Mouse (Mus musculus) ES-Bruce4 (cell line): ENCODE measurements around the gene Anxa2. TPM values are rescaled to one million over a fixed set of nuclear protein-coding genes. Genes with fewer than 3 reads are reported as not detected.

Source experiments
- H3K27ac ChIP-seq: 2 replicates; pipeline ENCODE4 v1.5.1; 2012; ENCODE audit warnings: low read length, inconsistent platforms; ENCODE audit not compliant: insufficient read depth
- H3K27me3 ChIP-seq: 2 replicates; pipeline ENCODE4 v1.6.1; 2012; ENCODE audit warnings: mild to moderate bottlenecking, low read length, inconsistent platforms; ENCODE audit not compliant: control insufficient read depth, poor library complexity, insufficient read depth, severe bottlenecking
- H3K36me3 ChIP-seq: 2 replicates; pipeline ENCODE4 v1.6.1; 2012; ENCODE audit warnings: inconsistent platforms, mild to moderate bottlenecking, low read length, moderate library complexity; ENCODE audit not compliant: control insufficient read depth, poor library complexity, insufficient read depth, severe bottlenecking
- H3K4me1 ChIP-seq: one replicate; pipeline ENCODE4 v1.8.1; 2011; ENCODE audit warnings: low read length; ENCODE audit not compliant: control insufficient read depth, insufficient read depth
- H3K4me3 ChIP-seq: 2 replicates; pipeline ENCODE4 v1.5.1; 2011; ENCODE audit warnings: low read depth, mild to moderate bottlenecking, low read length
- H3K9ac ChIP-seq: 2 replicates; pipeline ENCODE4 v1.6.1; 2012; ENCODE audit warnings: low read depth, mild to moderate bottlenecking, inconsistent platforms; ENCODE audit not compliant: poor library complexity, severe bottlenecking
- H3K9me3 ChIP-seq: replicated peaks from 2 replicates; pipeline ENCODE4 v1.6.1; 2012; ENCODE audit warnings: mild to moderate bottlenecking, low read length, inconsistent platforms; ENCODE audit not compliant: control insufficient read depth, poor library complexity, insufficient read depth, severe bottlenecking
- CTCF ChIP-seq: IDR thresholded peaks from one replicate; pipeline ENCODE4 v1.8.1; 2011; ENCODE audit warnings: low read depth, low read length
- EP300 ChIP-seq: IDR thresholded peaks from 2 replicates; pipeline ENCODE4 v1.6.1; 2011; ENCODE audit warnings: low read depth, low read length; ENCODE audit not compliant: insufficient read depth
- POLR2A ChIP-seq: IDR thresholded peaks from one replicate; pipeline ENCODE4 v1.8.1; 2011; ENCODE audit warnings: low read length; ENCODE audit not compliant: insufficient read depth
- polyA plus RNA-seq: library from polyadenylated mRNA; stranded (reverse); fragments of >200 nt; gene quantifications from 2 replicates; pipeline ENCODE4 v1.2.4, GENCODE M21; 2011; ENCODE audit warnings: low read depth; ENCODE audit not compliant: missing spikeins, insufficient read depth, insufficient read length

Gene Anxa2
- polyA plus RNA-seq, 1 experiment, result 139 TPM

DNA sequence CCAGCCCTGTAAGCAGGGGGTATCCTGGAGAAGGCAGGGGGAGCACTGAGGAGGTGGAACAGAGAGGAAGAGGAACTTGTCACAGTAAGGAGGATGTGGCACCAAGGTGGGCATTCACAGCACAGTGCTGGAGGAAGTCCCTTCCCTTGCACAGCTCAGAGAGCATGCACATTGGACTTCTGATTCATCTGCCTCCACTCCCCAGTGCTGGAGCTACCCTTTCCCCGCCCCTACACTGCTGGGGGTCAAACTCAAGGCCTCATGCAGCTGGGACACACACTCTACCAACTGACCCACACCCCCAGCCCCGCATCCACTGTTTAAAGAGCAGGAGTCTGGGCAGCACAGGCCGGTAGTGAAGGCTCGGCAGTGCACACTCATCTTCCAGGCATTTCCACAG is 12.7 kb downstream of the Anxa2 start:
- Histone ChIP-seq H3K27me3 (no peaks in the 10 kb centered on the region), H3K9ac (no peak overlapping the region), H3K9me3 (no peaks in the 10 kb centered on the region), H3K36me3 (no peaks in the 10 kb centered on the region), H3K27ac (no peak overlapping the region), H3K4me1 (peaks cover 3% of the 10 kb centered on the region), H3K4me3 (no peak overlapping the region)
- TF ChIP-seq EP300, result no peak
- TF ChIP-seq CTCF, result no peak
- no peak for TF ChIP-seq POLR2A

DNA sequence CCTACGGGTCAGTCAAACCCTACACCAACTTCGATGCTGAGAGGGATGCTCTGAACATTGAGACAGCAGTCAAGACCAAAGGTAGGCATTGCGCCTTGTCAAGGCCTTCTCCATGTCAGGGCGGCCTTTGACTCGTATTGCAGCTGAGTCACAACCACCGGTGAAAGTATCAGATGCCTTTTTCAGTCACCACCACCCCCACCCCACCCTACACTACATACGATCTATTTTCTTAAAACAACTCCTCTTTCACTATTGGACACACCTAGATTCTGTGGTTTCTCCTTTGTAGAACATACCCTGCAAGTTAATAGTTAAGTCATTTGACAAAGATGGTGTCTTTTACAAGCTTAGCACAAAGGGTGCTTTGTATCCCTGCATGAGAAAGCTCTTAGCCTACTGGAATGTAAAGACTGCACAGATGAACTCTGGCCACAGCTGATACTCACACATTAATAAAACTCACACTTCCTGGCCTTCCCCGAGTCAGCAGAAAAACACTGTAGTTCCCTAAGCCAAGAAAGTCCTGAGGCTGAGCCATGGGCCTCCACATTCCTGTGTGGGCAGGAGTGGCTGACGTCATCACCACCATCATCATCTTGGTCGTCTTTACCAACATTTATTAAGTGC is 14.0 kb downstream of the Anxa2 start:
- no peak overlapping the region for H3K9ac ChIP-seq
- no peak overlapping the region for H3K27ac ChIP-seq
- no peaks in the 10 kb centered on the region for H3K27me3 ChIP-seq
- H3K36me3 ChIP-seq, result no peaks in the 10 kb centered on the region
- H3K9me3 ChIP-seq, result no peaks in the 10 kb centered on the region
- no peak overlapping the region for H3K4me3 ChIP-seq
- peaks cover 3% of the 10 kb centered on the region for H3K4me1 ChIP-seq
- TF ChIP-seq EP300 (no peak), POLR2A (no peak), CTCF (no peak)

DNA sequence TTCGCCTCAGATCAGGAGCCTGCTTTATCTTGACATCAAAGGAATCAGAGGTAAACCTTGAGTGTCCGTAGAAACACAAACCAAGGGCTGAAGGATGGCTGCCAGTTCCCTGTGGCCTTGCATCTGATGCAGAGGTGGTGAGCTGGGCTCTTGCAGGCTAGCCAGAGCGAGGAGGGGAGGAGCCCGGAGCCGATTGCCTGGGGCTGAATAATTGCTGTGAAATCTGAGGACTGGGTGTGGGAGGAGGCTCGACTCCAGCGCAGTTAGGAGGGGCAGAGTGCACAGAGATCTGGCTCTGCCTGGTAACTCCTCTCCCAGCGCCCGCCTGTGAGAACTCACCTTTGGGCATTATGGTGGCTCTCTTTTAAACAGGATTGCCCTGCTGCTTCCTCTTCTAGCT is 15.6 kb downstream of the Anxa2 start:
- H3K9ac ChIP-seq, result no peak overlapping the region
- H3K9me3 ChIP-seq, result no peaks in the 10 kb centered on the region
- H3K27me3 ChIP-seq, result no peaks in the 10 kb centered on the region
- H3K4me1 ChIP-seq, result peaks cover 3% of the 10 kb centered on the region
- TF ChIP-seq CTCF (no peak), POLR2A (no peak), EP300 (no peak)
- no peak overlapping the region for H3K4me3 ChIP-seq
- H3K36me3 ChIP-seq, result no peaks in the 10 kb centered on the region
- H3K27ac ChIP-seq, result no peak overlapping the region

DNA sequence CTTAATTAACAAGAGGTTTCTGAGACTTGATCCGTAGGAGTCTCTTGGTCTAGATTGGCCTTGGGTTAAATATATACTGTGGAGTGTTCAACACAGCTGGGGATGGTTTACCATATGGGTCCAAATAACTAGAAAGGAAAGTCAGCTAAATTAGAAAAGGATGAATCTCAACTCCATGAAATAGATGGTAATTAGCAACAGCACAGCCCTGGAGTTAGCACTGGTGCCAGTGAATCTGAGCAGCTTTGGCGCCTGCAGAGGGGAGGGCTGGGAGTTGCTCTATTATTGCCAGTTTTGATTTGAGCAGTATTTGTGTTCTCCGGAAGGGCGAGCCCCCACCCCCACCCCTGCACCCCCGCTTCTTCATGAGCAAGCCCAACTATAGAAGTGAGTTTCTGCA is 16.9 kb downstream of the Anxa2 start:
- H3K27me3 ChIP-seq, result no peaks in the 10 kb centered on the region

DNA sequence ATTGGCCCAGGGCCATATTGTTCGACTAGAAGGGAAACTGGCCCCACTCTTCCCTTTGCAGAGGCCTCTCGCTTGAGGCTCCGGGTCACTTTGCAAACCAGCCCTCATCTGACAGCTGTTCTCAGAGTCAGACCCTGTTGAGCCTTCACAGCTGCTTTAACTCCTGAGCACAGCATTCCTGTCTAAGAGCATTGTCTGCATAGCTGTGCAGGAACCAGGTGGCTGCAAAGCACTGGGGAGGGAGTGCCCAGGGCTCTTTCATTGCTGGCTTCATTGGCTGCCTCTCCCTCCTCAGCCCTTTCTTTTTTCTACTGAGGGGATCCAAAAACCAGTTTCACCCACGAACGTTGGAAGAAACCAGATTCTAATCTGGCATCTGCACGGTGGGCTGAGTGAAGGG is 17.5 kb downstream of the Anxa2 start:
- H3K9me3 ChIP-seq, result no peaks in the 10 kb centered on the region
- no peak overlapping the region for H3K4me3 ChIP-seq
- peaks cover 3% of the 10 kb centered on the region for H3K4me1 ChIP-seq
- no peaks in the 10 kb centered on the region for H3K27me3 ChIP-seq
- H3K27ac ChIP-seq, result no peak overlapping the region
- H3K9ac ChIP-seq, result no peak overlapping the region
- no peaks in the 10 kb centered on the region for H3K36me3 ChIP-seq
- TF ChIP-seq EP300 (no peak), POLR2A (no peak), CTCF (no peak)

More for the DNA sequence above, 16.9 kb downstream of the Anxa2 start:
- no peaks in the 10 kb centered on the region for H3K9me3 ChIP-seq
- no peak overlapping the region for H3K27ac ChIP-seq
- H3K4me3 ChIP-seq, result no peak overlapping the region
- no peaks in the 10 kb centered on the region for H3K36me3 ChIP-seq
- peaks cover 3% of the 10 kb centered on the region for H3K4me1 ChIP-seq
- TF ChIP-seq POLR2A (no peak), CTCF (no peak), EP300 (no peak)
- H3K9ac ChIP-seq, result no peak overlapping the region

DNA sequence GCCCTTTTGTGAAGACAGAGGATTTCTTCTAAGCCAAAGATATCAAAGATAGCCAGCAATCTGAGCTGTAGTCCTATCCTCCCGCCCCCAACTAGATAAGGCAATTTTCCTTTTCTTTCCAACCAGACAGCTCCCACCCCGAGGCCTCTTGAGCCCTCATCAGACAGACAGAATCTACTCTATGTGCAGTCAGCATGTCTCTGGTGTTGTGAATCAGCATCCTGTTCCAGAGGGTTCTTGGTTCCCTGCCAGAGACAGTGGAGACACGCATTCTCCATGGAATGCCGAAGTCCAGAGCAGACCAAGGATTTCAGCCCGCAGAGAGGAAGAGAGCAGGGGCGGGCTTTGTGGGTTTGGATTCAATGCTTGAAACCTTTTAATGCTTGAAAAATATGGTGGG is 19.3 kb downstream of the Anxa2 start:
- Histone ChIP-seq H3K9ac (no peak overlapping the region), H3K4me3 (no peak overlapping the region), H3K27me3 (no peaks in the 10 kb centered on the region), H3K27ac (no peak overlapping the region), H3K36me3 (no peaks in the 10 kb centered on the region), H3K4me1 (peaks cover 2% of the 10 kb centered on the region), H3K9me3 (no peaks in the 10 kb centered on the region)
- no peak for TF ChIP-seq EP300
- TF ChIP-seq POLR2A, result no peak
- no peak for TF ChIP-seq CTCF
